Mouse (Mus musculus): ENCODE data around the gene Itih2. TPM values are rescaled to one million over a fixed set of nuclear protein-coding genes. Genes with fewer than 3 reads are reported as not detected.
A peak's percentile ranks its signal among the peaks of the same experiment; 100 is the strongest.

Itih2 gene
- total RNA-seq (2021), result under 1 TPM; 0.22 to 0.64 TPM

DNA sequence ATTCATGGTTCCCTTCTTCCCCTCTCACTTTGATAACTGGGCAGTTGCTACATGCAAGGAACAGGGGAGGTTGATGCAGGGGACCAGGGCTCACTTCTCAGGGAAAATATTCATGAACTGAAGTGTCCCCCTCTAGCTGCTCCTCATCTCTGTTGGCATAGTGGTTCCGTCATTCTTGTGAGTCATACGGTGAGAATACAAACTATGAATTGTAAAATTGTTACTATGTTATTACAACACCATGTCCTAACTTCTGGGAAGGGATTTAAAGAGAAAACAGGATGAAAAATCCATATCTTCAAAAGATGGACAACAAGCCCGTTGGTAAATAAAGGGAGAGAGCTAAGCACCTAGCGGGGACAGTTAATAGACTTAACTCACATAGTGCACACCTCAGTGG is at the start of gene Itih2:
Gene Itih2, minus strand, starts transcription at position 101 of the 400 bp plus-strand sequence.
- DNase-seq, result no peak
- intact Hi-C loops (cut with DNase I), result no loop called here

DNA sequence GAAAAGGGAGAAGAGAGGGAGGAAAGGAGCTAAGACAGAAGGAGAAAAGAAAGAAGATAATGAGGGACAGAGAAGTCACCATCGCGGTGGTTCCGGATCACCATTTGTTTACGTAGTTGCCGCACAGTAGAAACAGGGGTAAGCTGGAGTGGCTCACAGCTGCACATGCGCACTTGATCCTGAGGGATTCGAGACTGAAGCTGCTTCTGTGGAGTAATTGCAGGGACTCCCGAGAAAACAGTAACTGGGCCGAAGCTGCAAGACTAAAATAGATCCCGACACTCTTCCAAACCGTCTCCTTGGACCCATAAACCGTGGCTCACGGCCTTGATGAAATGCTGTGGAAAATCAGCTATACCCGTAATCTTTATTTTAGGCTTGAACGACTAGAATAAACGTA is 38.8 kb upstream of the Itih2 start:
- DNase-seq, result no peak
- intact Hi-C loops (cut with DNase I), result loop anchor here (5.0 kb wide), 1 partner anchor 62 kb away; no protein-coding TSS in a partner anchor

DNA sequence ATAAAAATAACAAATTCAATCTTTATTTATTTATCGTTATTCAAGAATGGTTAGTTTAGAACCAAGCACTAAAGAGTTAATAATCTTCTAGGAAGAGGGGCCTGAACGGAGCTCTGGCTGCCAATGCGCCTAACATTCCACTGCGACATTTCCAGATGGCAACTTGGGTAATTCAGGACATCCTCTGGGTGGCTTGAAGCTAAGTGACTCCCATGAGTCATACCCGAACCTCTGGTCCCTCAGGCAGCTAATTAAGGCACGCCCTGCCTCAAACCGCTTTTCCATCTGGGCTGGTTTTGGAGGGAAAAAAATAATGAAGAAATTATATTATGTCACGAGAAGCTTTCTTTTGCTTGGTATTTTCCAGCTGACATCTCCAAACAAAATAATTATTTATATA is 36.8 kb upstream of the Itih2 start:
- DNase-seq, result no peak
- intact Hi-C loops (cut with DNase I), result loop anchor here (5.0 kb wide), 1 partner anchor 64 kb away; no protein-coding TSS in a partner anchor

DNA sequence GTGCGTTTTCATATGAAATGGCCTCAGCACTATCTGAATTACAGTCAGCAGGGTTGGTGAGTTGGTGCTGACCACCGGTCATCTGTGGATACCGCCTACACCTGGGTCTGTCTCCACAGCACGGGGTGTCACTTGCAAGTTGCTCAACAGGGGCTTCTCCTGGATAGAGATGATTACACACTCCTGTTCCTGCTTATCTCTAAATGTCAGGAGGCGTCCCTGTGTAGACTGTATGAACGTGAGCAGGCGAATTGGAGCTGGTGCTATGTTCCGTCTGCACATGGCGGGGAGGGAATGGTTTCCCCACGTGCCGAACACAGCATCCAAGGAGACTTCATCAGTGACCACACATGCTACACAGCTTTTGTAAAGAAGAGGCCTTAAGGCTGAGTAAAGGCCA is 36.1 kb upstream of the Itih2 start:
- no peak for DNase-seq
- intact Hi-C loops (cut with DNase I), result loop anchor here (5.0 kb wide), 1 partner anchor 65 kb away; no protein-coding TSS in a partner anchor

DNA sequence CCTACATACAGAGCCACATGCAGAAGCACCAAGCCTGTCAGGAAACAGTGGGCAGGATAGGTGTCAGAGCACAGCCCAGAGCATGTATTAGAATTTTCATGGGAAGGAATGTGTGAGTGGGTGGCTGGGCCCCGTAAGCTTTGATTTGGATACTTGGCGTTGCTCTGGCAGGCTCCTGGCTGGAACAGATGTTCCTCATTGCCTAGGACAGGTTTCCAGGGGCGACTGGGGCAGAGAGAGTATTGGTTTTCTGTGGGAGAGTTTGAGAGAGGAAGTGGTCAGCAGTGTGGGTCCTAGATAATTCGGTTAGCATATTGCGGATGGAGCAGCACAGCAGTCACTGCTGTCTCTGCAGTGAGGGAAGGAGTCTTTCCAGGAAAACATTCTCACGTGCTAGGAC is 35.4 kb upstream of the Itih2 start:
- intact Hi-C loops (cut with DNase I), result loop anchor here (5.0 kb wide), 1 partner anchor 66 kb away; no protein-coding TSS in a partner anchor
- no peak for DNase-seq

DNA sequence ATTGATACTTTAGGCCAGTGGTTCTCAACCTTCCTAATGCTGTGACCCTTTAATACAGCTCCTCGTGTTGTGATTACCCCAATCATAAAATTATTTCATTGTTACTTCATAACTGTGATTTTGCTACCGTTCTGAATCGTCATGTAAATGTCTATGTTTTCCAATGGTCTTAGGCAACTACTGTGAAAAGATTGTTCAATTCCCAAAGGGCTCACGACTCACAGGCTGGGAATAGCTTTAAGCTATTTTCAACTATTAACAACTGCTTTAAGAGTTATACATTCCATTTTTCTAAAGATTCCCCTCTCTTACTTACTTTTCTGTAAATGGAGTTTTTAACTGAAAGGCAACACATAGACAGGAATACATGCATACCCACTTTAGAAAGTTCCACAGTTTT is 30.8 kb upstream of the Itih2 start:
- intact Hi-C loops (cut with DNase I), result no loop called here
- DNase-seq, result no peak

DNA sequence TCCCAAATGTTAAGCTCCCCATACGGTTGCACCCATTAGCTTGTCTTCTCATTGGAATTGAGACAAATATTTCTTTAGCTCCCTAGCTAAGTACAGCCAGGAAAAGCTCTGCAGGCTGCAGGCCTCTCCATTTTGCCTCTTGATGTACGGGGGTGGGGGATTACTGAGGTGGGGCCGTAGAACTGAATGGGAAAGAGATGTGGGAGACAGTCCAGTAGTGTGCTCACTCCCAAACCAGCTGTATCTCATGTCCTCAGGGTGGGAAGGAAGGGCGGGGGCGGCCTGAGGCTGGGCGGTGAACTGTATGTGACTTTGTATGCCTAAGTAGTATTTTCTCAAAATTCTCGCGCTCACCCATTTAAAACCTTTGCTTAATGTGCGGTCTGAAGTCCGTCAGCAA is 26.0 kb upstream of the Itih2 start:
- intact Hi-C loops (cut with DNase I), result no loop called here
- no peak for DNase-seq

DNA sequence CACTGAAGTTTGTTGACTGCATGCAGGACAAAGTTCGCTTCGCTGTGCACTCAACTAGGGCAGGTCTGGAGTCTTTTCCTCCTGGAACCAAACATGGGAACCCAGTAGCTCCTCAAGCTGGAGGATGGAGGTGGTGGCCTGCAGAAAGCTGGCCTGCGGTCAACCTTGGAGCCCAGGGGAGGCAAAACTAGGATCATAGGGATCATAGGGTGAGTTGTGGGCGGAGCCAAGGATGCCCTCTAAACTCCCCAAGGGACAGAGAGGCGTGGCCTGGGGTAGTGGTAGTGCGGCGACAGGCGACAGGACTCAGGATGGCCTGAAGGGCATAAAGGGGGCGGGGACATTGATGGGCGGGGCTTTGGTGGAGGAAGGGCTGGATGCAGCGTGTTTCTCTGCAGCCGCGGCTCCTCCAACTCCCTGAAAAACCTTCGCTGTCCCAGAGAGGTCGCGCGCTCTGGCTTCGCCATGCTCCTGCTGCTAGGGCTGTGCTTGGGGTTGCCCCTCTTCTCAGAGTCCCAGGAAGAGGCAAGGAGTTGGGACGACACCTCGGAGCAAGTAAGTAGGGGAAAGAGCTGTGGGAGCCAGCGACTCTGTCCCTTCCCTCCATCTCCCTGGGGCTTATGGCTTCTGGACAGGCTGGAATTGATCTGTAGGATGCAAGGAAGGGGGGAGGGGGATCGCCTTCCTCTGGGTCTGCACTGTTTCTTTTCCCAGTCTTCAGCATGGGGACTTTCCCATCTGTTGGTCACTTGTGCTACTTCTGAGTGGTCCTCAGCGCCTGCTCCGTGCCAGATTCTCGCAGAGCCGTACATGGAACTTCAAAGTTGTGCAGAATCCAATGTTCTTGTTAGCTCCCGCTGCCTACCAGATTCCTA is 22.2 kb upstream of the Itih2 start, which contains the start of gene Itih5:
Gene Itih5, plus strand, starts transcription at position 371 of the 875 bp plus-strand sequence.
- intact Hi-C loops (cut with DNase I), result no loop called here
- peak; percentile 27 to 33 for DNase-seq

DNA sequence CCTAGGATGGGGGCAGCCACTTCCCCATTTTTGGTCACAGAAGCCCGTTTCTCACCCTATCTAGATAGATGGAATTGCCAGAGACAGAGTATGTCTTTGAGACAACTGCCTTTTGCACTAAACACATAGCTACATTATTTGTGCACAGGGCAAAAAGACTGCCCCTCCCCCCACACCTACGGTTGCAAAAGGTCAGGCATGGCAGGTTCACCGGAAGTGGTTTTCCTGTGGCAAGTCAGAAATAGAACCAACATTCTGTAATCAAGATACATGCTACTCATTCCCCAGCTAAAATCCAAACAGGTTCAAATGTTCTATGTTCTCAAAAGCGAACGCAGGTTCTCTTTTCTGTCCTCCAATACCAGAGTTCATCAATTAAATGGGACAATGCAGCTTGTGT is 21.4 kb upstream of the Itih2 start:
- DNase-seq, result no peak
- intact Hi-C loops (cut with DNase I), result no loop called here

DNA sequence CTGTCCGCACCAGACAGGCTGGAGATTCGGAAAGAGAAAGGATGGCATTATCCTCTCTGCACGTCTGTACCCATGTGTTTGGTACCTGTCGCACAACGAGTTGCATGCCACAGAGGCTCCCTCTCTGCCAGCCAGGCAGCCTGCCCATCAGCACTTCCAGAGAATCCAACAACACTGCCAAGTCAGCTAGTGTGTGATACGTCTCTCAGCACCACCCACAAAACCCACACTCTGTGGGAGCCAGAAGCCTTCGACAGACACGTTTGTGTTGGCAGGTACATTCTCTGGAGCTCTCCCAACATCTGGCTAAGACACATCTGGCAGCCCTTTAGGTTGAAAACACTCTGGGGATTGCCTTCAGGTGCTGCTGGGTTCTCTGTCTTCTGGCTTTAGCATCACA is 16.0 kb upstream of the Itih2 start:
- no peak for DNase-seq
- intact Hi-C loops (cut with DNase I), result no loop called here

DNA sequence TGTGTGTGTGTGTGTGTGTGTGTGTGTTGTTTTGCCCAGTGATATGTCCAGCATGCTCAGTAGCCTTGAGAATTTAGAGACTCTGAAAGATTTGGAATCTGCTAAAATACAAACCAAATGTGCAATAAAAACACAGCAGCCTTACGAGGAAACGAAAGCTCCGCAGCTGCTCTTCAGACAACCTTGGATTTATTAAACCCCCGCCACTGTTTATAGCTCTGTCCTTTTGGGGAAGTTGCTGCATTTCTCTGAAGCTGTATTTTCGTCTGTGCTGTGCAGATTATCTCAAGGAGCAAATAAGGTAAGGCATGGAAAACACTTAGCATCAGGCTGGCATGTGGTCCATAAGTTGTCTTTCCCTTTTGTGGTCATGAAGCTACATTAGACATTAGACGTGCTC is 14.3 kb upstream of the Itih2 start:
- DNase-seq, result no peak
- intact Hi-C loops (cut with DNase I), result no loop called here

DNA sequence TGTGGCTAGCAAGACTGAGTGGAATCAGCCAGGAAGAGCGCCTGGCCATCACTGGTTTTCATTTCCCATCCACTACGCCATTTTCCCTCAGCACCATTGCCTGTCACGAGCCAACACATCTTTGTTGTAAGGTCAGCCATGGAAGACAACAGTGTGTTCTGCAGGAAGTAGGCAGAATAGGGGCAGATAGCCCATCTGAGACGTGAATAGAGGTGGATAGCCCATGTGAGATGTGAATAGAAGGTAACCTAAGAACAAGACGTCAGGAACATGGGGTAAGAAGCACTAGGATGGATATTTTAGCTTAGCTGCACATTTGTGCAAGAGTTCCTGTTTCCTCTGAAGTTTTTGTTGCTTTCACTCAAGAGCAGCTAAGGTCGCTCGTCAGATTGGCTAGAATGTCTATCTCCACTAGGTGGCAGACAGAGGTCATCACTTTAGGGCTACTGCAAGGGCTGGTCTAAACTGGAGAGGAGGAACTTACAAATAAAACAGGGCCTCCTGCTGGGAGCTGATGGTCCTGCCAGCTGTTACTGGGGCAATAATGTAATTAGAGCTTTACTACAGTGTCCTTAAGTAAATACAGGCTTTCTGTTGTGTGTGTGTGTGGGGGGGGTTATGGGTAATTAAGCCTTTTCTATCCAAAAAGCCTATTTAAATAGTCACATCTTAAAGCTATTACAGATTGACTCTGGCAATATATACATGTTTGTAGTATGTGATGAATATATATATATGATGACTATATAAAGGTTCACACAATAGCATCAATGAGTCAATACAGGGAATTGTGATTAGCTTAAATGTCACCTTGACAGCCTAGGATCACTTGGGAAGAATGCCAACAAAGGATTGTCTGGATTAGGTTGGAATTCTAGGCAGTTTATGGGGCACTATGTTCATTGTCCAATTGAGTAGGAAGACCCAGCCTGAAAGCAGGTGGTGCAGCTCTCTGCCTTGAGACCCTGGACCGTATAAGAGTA is 11.6 kb upstream of the Itih2 start:
- DNase-seq, result peak; percentile 48 to 54
- intact Hi-C loops (cut with DNase I), result loop anchor here (1.0 kb wide), 2 partner anchors 41 to 146 kb away; no protein-coding TSS in a partner anchor

DNA sequence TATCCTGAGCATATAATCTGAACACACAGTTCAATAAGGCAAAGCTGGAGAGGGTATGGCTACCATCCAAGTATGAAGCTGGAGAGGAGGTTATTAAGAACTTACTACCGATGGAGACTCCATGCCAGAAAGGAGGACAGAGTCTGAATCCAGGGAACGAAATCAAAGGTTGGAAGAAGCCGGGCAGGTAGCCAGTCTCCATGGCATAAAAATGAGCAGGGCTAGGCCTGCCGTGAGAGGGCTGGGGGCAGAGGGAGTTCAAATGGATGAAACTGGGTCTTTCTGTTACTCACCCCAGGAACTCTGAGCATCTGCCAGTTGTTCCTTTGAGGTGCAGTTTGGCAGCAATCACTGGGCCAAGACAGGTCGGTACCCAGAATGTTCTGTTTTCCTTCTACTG is 9.3 kb upstream of the Itih2 start:
- intact Hi-C loops (cut with DNase I), result no loop called here
- DNase-seq, result no peak

DNA sequence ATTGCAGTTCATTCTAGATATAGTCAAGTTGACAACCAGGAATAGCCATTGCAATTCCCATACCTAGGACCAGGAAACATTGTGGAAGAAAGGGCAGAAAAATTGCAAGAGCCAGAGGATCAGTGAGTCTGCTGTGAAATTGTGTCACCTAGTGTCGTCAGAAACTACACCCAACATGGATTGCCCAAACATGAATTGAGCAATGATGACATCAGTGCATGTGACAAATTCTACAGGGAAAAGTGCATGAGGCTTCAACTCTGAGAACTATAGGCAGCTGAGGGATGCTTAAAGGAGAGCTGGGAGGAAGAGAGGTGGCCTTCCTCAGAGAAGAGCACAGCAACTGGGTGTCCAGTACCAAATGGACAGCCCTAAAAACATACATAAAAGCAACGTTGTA is 6.1 kb upstream of the Itih2 start:
- DNase-seq, result no peak
- intact Hi-C loops (cut with DNase I), result no loop called here

DNA sequence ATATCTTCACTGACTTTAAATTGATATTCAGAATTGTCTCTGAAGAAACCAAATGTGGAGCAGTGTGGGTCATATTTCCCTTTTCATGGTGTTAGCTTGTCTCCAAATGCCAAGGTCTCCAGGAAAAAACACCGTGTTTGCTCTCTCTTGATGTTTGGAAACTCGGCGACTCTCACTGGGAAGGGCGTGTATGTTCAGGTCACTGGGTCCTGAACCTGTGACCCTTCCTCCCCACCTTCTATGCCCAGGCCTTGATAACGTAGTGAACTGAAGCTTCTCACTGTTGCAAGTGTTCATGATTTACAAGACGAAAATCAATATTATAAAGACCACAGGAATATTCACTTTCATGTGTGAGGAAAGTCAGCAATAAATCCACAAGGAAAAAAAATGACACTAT is 2.7 kb upstream of the Itih2 start:
- no peak for DNase-seq
- intact Hi-C loops (cut with DNase I), result no loop called here

DNA sequence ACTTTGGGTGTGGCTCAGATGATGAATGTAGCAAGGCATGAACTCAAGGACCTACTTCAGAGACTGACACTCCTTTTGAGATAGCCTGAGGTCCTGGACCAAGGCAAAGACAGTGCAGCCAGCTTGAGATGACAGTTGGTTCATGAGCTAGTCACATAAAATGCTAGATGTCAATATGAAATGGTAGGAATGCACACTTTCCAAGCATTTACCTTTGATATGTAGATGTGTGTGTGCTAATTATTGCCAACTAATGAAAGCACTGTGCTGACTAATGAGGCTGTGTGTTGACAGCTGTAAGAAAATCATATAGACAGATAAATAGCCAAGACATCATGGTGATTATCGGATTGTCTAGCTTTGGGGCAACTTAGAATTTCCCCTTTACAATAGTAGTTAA is 932 bp upstream of the Itih2 start:
- no peak for DNase-seq
- intact Hi-C loops (cut with DNase I), result no loop called here

DNA sequence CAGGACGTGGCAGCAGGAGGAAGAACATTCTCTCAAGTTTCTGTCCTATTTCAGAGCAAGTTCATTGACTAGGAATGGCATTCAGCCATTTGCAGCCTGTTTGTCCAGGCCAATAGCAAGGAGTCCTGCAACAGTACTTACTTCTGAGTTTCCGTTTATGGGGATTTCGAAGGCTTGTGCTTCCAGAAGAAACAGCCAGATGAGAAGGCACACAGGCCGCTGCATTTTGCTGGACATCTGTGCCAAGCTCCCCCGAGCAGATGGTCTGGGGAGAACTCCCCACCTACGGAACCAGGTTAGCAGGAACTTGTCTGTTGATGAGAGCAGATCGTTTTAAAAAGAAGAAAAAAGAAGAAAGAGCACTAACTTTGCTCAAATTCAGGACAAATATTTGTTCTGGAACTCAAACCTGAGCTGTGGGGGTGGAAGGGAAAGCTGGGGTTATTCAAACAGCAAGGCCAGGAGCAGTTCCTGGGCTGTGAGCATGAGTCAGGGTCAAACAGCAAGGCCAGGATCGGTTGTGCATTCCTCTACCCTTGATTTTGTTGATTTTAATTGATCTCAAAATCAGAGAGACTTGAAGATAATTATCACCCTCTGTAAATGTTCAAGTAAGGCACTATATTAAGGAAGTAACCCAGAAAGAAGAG is 730 bp downstream of the Itih2 start:
- no peak for DNase-seq
- intact Hi-C loops (cut with DNase I), result no loop called here

DNA sequence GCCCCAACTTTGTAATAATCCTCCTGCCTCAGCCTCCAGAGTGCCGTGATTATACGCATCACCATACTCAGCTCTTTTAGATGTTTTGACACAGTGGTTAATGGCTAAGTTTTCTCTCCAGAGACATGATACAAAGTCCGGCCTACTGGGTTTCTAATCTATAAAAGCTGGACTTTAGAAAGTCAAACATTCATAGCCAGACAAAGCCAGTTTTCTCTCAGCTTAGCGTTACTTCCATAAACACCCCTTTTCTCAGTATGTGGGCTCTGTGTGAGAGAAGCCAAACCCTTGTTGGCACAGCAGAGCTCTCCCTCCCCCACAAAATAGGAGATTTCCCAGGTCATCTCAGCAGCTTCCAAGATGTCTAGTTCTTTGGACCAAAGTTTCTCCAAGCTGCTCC is 2.6 kb downstream of the Itih2 start:
- intact Hi-C loops (cut with DNase I), result no loop called here

DNA sequence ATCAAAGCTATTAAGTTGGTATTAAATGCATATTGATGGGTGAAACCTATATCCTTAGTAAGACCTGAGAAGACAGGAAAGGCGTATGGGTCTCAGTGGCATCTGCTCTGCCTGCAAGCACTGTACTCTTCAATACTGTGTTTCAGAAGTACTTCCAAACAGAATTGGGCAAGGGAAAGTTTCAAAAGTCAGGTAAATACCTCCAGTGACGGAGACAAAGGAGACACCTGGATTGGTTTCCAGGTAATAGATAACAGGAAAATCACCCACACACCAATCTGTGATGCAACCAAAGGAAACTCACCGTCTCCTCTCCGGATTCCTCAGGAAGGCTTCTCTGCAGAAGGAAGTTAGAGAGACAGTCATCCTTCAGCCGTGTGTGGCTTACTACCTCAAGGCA is 3.7 kb downstream of the Itih2 start:
- intact Hi-C loops (cut with DNase I), result no loop called here

More for the DNA sequence above, 2.6 kb downstream of the Itih2 start:
- DNase-seq, result no peak

DNA sequence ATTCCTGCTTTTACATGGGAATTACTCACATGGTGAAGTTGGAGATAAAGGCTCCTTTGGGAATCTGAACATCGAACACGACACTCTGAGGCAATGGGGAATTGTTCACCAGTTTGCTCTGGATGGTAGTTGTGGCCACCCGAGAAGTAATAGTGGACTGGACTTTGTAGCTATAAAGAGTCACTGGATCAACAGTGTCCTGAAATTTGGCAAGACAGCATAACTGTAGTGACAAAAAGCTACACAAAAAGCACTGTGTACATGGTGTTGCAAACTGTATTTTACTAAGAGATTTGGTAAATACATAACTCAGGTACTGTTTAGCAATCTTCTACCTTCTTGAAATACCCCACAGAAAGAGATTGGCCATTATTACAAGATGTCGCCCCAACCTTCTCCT is 5.1 kb downstream of the Itih2 start:
- DNase-seq, result no peak
- intact Hi-C loops (cut with DNase I), result no loop called here

More for the DNA sequence above, 3.7 kb downstream of the Itih2 start:
- DNase-seq, result no peak

DNA sequence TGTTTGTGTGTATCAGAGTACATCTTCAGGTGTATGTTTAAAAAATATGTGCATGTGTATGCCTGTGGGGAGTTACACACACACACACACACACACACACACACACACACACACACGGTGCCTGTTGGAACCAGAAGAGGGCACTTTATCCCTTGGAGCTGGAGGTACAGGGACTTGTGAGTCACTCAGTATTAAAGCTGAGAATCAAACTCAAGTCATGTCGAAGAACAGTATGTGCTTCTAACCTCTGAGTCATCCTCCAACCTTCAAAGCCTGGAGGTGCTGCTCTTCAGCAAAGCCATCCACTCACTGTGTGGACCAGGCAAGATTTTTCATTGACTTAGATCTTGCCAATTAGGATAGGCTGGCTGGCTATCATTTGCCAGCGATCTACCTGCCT is 9.4 kb downstream of the Itih2 start:
- intact Hi-C loops (cut with DNase I), result no loop called here
- no peak for DNase-seq
